Mouse (Mus musculus): ENCODE results near the gene Arhgap10. TPM values are rescaled to one million over a fixed set of nuclear protein-coding genes. Genes with fewer than 3 reads are reported as not detected.

Arhgap10 gene
- polyA plus RNA-seq, 1 experiment from 2014 or later, result 5.7 TPM

GRCm38 (mm10) chr8:77479995-77480394 lies 37.8 kb downstream of the Arhgap10 start:
- H3K27me3 ChIP-seq (replicated peaks), result no peaks in the 10 kb centered on the region
- 85% methylated on average over 9 of the region's 9 CpGs for WGBS

GRCm38 (mm10) chr8:77478913-77479273 lies 38.9 kb downstream of the Arhgap10 start:
- no peak for ATAC-seq (ENCODE audit: low FRiP score)
- Histone ChIP-seq H3K27me3 (replicated peaks) (no peaks in the 10 kb centered on the region), H3K27ac (replicated peaks) (no peak overlapping the region), H3K9ac (replicated peaks) (no peak overlapping the region), H3K4me2 (no peak overlapping the region), H3K9me3 (replicated peaks) (no peaks in the 10 kb centered on the region), H3K4me3 (replicated peaks) (no peak overlapping the region), H3K4me1 (no peaks in the 10 kb centered on the region), H3K36me3 (no peaks in the 10 kb centered on the region)
- 49% methylated on average over 2 of the region's 2 CpGs for WGBS

More at GRCm38 (mm10) chr8:77479995-77480394, 37.8 kb downstream of the Arhgap10 start:
- Histone ChIP-seq H3K36me3 (no peaks in the 10 kb centered on the region), H3K27ac (replicated peaks) (no peak overlapping the region), H3K4me1 (no peaks in the 10 kb centered on the region), H3K4me2 (no peak overlapping the region), H3K4me3 (replicated peaks) (no peak overlapping the region), H3K9me3 (replicated peaks) (no peaks in the 10 kb centered on the region), H3K9ac (replicated peaks) (no peak overlapping the region)
- ATAC-seq (ENCODE audit: low FRiP score), result no peak

GRCm38 (mm10) chr8:77478155-77478912 lies 39.4 kb downstream of the Arhgap10 start:
- ATAC-seq (ENCODE audit: low FRiP score), result no peak
- no peaks in the 10 kb centered on the region for H3K4me1 ChIP-seq
- no peaks in the 10 kb centered on the region for H3K9me3 ChIP-seq (replicated peaks)
- no peak overlapping the region for H3K4me2 ChIP-seq
- H3K27me3 ChIP-seq (replicated peaks), result no peaks in the 10 kb centered on the region
- no peak overlapping the region for H3K4me3 ChIP-seq (replicated peaks)
- H3K9ac ChIP-seq (replicated peaks), result no peak overlapping the region
- H3K36me3 ChIP-seq, result no peaks in the 10 kb centered on the region
- WGBS, result 84% methylated on average over 12 of the region's 12 CpGs
- no peak overlapping the region for H3K27ac ChIP-seq (replicated peaks)

- Histone ChIP-seq H3K9me3 (replicated peaks) (no peaks in the 10 kb centered on the region), H3K4me1 (no peaks in the 10 kb centered on the region), H3K27ac (replicated peaks) (no peak overlapping the region), H3K9ac (replicated peaks) (no peak overlapping the region), H3K27me3 (replicated peaks) (no peaks in the 10 kb centered on the region), H3K36me3 (no peaks in the 10 kb centered on the region), H3K4me2 (no peak overlapping the region), H3K4me3 (replicated peaks) (no peak overlapping the region)
- 90% methylated on average over 12 of the region's 12 CpGs for WGBS
- ATAC-seq (ENCODE audit: low FRiP score), result no peak
Measured at GRCm38 (mm10) chr8:77477684-77478083, 40.1 kb downstream of the Arhgap10 start.

GRCm38 (mm10) chr8:77474614-77475013 lies 43.1 kb downstream of the Arhgap10 start:
- Histone ChIP-seq H3K4me2 (no peak overlapping the region), H3K36me3 (no peaks in the 10 kb centered on the region), H3K9me3 (replicated peaks) (no peaks in the 10 kb centered on the region), H3K4me1 (no peaks in the 10 kb centered on the region), H3K9ac (replicated peaks) (no peak overlapping the region), H3K4me3 (replicated peaks) (no peak overlapping the region), H3K27ac (replicated peaks) (no peak overlapping the region), H3K27me3 (replicated peaks) (no peaks in the 10 kb centered on the region)
- WGBS, result 94% methylated on average over 5 of the region's 5 CpGs
- no peak for ATAC-seq (ENCODE audit: low FRiP score)

- Histone ChIP-seq H3K27ac (replicated peaks) (no peak overlapping the region), H3K9ac (replicated peaks) (no peak overlapping the region), H3K9me3 (replicated peaks) (no peaks in the 10 kb centered on the region), H3K27me3 (replicated peaks) (no peaks in the 10 kb centered on the region), H3K4me3 (replicated peaks) (no peak overlapping the region), H3K36me3 (no peaks in the 10 kb centered on the region), H3K4me2 (no peak overlapping the region), H3K4me1 (no peaks in the 10 kb centered on the region)
- ATAC-seq (ENCODE audit: low FRiP score), result no peak
- 74% methylated on average over 7 of the region's 7 CpGs for WGBS
Measured at GRCm38 (mm10) chr8:77473773-77474172, 44.0 kb downstream of the Arhgap10 start.

GRCm38 (mm10) chr8:77473373-77473772 lies 44.4 kb downstream of the Arhgap10 start:
- no peaks in the 10 kb centered on the region for H3K9me3 ChIP-seq (replicated peaks)
- H3K36me3 ChIP-seq, result no peaks in the 10 kb centered on the region
- no peaks in the 10 kb centered on the region for H3K4me1 ChIP-seq
- no peak overlapping the region for H3K4me2 ChIP-seq
- 74% methylated on average over 6 of the region's 6 CpGs for WGBS
- H3K27ac ChIP-seq (replicated peaks), result no peak overlapping the region
- H3K4me3 ChIP-seq (replicated peaks), result no peak overlapping the region
- H3K27me3 ChIP-seq (replicated peaks), result no peaks in the 10 kb centered on the region
- no peak for ATAC-seq (ENCODE audit: low FRiP score)
- no peak overlapping the region for H3K9ac ChIP-seq (replicated peaks)

- no peaks in the 10 kb centered on the region for H3K9me3 ChIP-seq (replicated peaks)
- H3K27me3 ChIP-seq (replicated peaks), result no peaks in the 10 kb centered on the region
- no peak overlapping the region for H3K4me3 ChIP-seq (replicated peaks)
- WGBS, result 91% methylated on average over 6 of the region's 6 CpGs
- no peak for ATAC-seq (ENCODE audit: low FRiP score)
- no peak overlapping the region for H3K9ac ChIP-seq (replicated peaks)
- no peaks in the 10 kb centered on the region for H3K36me3 ChIP-seq
- no peaks in the 10 kb centered on the region for H3K4me1 ChIP-seq
- H3K27ac ChIP-seq (replicated peaks), result no peak overlapping the region
- H3K4me2 ChIP-seq, result no peak overlapping the region
Measured at GRCm38 (mm10) chr8:77461392-77461791, 56.4 kb downstream of the Arhgap10 start.

GRCm38 (mm10) chr8:77460363-77460762 lies 57.4 kb downstream of the Arhgap10 start:
- H3K27me3 ChIP-seq (replicated peaks), result no peaks in the 10 kb centered on the region
- H3K9me3 ChIP-seq (replicated peaks), result no peaks in the 10 kb centered on the region
- H3K36me3 ChIP-seq, result no peaks in the 10 kb centered on the region
- 71% methylated on average over 2 of the region's 2 CpGs for WGBS
- no peak overlapping the region for H3K4me3 ChIP-seq (replicated peaks)
- H3K27ac ChIP-seq (replicated peaks), result no peak overlapping the region
- H3K9ac ChIP-seq (replicated peaks), result no peak overlapping the region
- no peaks in the 10 kb centered on the region for H3K4me1 ChIP-seq
- H3K4me2 ChIP-seq, result no peak overlapping the region
- ATAC-seq (ENCODE audit: low FRiP score), result no peak

GRCm38 (mm10) chr8:77459696-77460095 lies 58.1 kb downstream of the Arhgap10 start:
- WGBS, result 27% methylated on average over 7 of the region's 7 CpGs
- ATAC-seq (ENCODE audit: low FRiP score), result no peak
- H3K36me3 ChIP-seq, result no peaks in the 10 kb centered on the region

GRCm38 (mm10) chr8:77458575-77458974 lies 59.2 kb downstream of the Arhgap10 start:
- Histone ChIP-seq H3K9ac (replicated peaks) (no peak overlapping the region), H3K9me3 (replicated peaks) (no peaks in the 10 kb centered on the region), H3K4me1 (no peaks in the 10 kb centered on the region), H3K27me3 (replicated peaks) (no peaks in the 10 kb centered on the region), H3K4me3 (replicated peaks) (no peak overlapping the region), H3K36me3 (no peaks in the 10 kb centered on the region), H3K27ac (replicated peaks) (no peak overlapping the region), H3K4me2 (no peak overlapping the region)
- no peak for ATAC-seq (ENCODE audit: low FRiP score)
- 88% methylated on average over 4 of the region's 4 CpGs for WGBS

More at GRCm38 (mm10) chr8:77459696-77460095, 58.1 kb downstream of the Arhgap10 start:
- no peaks in the 10 kb centered on the region for H3K27me3 ChIP-seq (replicated peaks)
- no peak overlapping the region for H3K4me2 ChIP-seq
- H3K4me3 ChIP-seq (replicated peaks), result no peak overlapping the region
- no peak overlapping the region for H3K27ac ChIP-seq (replicated peaks)
- no peaks in the 10 kb centered on the region for H3K9me3 ChIP-seq (replicated peaks)
- H3K4me1 ChIP-seq, result no peaks in the 10 kb centered on the region
- no peak overlapping the region for H3K9ac ChIP-seq (replicated peaks)

GRCm38 (mm10) chr8:77456263-77456662 lies 61.5 kb downstream of the Arhgap10 start:
- Histone ChIP-seq H3K9ac (replicated peaks) (no peak overlapping the region), H3K27me3 (replicated peaks) (no peaks in the 10 kb centered on the region), H3K27ac (replicated peaks) (no peak overlapping the region), H3K4me3 (replicated peaks) (no peak overlapping the region), H3K9me3 (replicated peaks) (no peaks in the 10 kb centered on the region), H3K4me2 (no peak overlapping the region), H3K36me3 (no peaks in the 10 kb centered on the region), H3K4me1 (no peaks in the 10 kb centered on the region)
- WGBS, result 96% methylated on average over 6 of the region's 6 CpGs
- ATAC-seq (ENCODE audit: low FRiP score), result no peak

Measured in neural tube, embryonic 15.5 days (tissue).